Mouse (Mus musculus) thymus, adult 2 months (tissue): Measurements from ENCODE around the gene Car14. TPM values are rescaled to one million over a fixed set of nuclear protein-coding genes. Genes with fewer than 3 reads are reported as not detected.

Experiments
- DNase-seq: peaks from one replicate; pipeline ENCODE4 v3.0.0; 2021
- H3K27ac ChIP-seq: fragments of 200-500 bp; 2 replicates; pipeline ENCODE4 v1.5.1; 2012; ENCODE audit warnings: low read length, control low read depth; ENCODE audit not compliant: control insufficient read depth, insufficient read depth
- H3K27me3 ChIP-seq: fragments of 200-500 bp; 2 replicates; pipeline ENCODE4 v1.6.1; 2012; ENCODE audit warnings: mild to moderate bottlenecking, low read length, moderate library complexity, mixed read lengths; ENCODE audit not compliant: control insufficient read depth, insufficient read depth
- H3K36me3 ChIP-seq: fragments of 200-500 bp; 2 replicates; pipeline ENCODE4 v1.6.1; 2012; ENCODE audit warnings: mild to moderate bottlenecking, low read length, moderate library complexity; ENCODE audit not compliant: control insufficient read depth, insufficient read depth
- H3K4me1 ChIP-seq: fragments of 200-500 bp; replicated peaks from 2 replicates; pipeline ENCODE4 v1.6.1; 2012; ENCODE audit warnings: low read length; ENCODE audit not compliant: control insufficient read depth, insufficient read depth
- H3K4me3 ChIP-seq: fragments of 200-500 bp; 2 replicates; pipeline ENCODE4 v1.5.1; 2012; ENCODE audit warnings: mild to moderate bottlenecking, low read length, control low read depth, moderate library complexity; ENCODE audit not compliant: control insufficient read depth, insufficient read depth
- CTCF ChIP-seq: fragments of 200-500 bp; IDR thresholded peaks from 2 replicates; pipeline ENCODE4 v1.5.1; 2012; ENCODE audit warnings: mild to moderate bottlenecking, control low read depth, low read length, moderate library complexity, borderline replicate concordance; ENCODE audit not compliant: control insufficient read depth, poor library complexity, insufficient read depth; ENCODE audit errors: extremely low read depth
- POLR2A ChIP-seq: fragments of 200-500 bp; IDR thresholded peaks from 2 replicates; pipeline ENCODE4 v1.6.1; 2012; ENCODE audit warnings: mild to moderate bottlenecking, low read length, control low read depth, moderate library complexity; ENCODE audit not compliant: control insufficient read depth, poor library complexity, insufficient read depth; ENCODE audit errors: extremely low read depth
- WGBS: fragments of 180-500 bp; shearing (Covaris S2); methylation state at CpG from one replicate; pipeline ENCODE4 v1.1.7; 2018; 5-methylcytosine and 5-hydroxymethylcytosine counted together
- polyA plus RNA-seq: library from polyadenylated mRNA; depleted of rRNA; stranded (reverse); fragments of >200 nt; gene quantifications from 2 replicates; pipeline ENCODE4 v1.2.3, GENCODE M21; 2012

Gene Car14
- polyA plus RNA-seq, 1 experiment: 13.0 TPM

- H3K27me3 ChIP-seq: no peaks in the 10 kb centered on the region
- TF ChIP-seq POLR2A (no peak), CTCF (no peak)
- H3K36me3 ChIP-seq: no peaks in the 10 kb centered on the region
- DNase-seq: no peak
- H3K4me1 ChIP-seq: peaks cover 6% of the 10 kb centered on the region
- H3K27ac ChIP-seq: no peak overlapping the region
- H3K4me3 ChIP-seq: no peak overlapping the region
- WGBS: 97% methylated on average over 4 of the region's 4 CpGs
These were observed 10.2 kb upstream of the Car14 start for GRCm38 (mm10) chr3:95914706-95915105.

- Histone ChIP-seq H3K27me3 (peaks cover 18% of the 10 kb centered on the region), H3K36me3 (no peaks in the 10 kb centered on the region), H3K27ac (no peak overlapping the region), H3K4me1 (peaks cover 22% of the 10 kb centered on the region), H3K4me3 (no peak overlapping the region)
- TF ChIP-seq POLR2A: no peak
- TF ChIP-seq CTCF: no peak
- DNase-seq: no peak
- 68% methylated on average over 4 of the region's 4 CpGs for WGBS
These were observed 3.1 kb upstream of the Car14 start for GRCm38 (mm10) chr3:95907613-95908012.

GRCm38 (mm10) chr3:95906860-95907259, 2.4 kb upstream of the Car14 start:
- TF ChIP-seq POLR2A (no peak), CTCF (peak; percentile 85)
- Histone ChIP-seq H3K36me3 (no peaks in the 10 kb centered on the region), H3K27ac (no peak overlapping the region), H3K27me3 (peaks cover 18% of the 10 kb centered on the region), H3K4me3 (peak overlapping the region; percentile 15; the same call in 1 of the 2 replicates), H3K4me1 (peaks cover 22% of the 10 kb centered on the region)
- 2% methylated on average over 12 of the region's 12 CpGs for WGBS
- DNase-seq: peak; percentile 80

GRCm38 (mm10) chr3:95905940-95906492, 1.5 kb upstream of the Car14 start:
- 4% methylated on average over 12 of the region's 12 CpGs for WGBS
- H3K27ac ChIP-seq: no peak overlapping the region
- H3K36me3 ChIP-seq: no peaks in the 10 kb centered on the region
- H3K4me3 ChIP-seq: no peak overlapping the region
- DNase-seq: peak; percentile 56
- TF ChIP-seq POLR2A: no peak
- no peak for TF ChIP-seq CTCF
- H3K4me1 ChIP-seq: peaks cover 22% of the 10 kb centered on the region
- H3K27me3 ChIP-seq: peaks cover 18% of the 10 kb centered on the region

GRCm38 (mm10) chr3:95905146-95905939, 852 bp upstream of the Car14 start:
- H3K27ac ChIP-seq: no peak overlapping the region
- H3K27me3 ChIP-seq: peaks cover 18% of the 10 kb centered on the region
- 0 out of 2 replicates have a peak overlapping the region, but pooled peaks have one; percentile 14 for H3K4me3 ChIP-seq
- DNase-seq: peak; percentile 48
- peaks cover 17% of the 10 kb centered on the region for H3K4me1 ChIP-seq
- 4% methylated on average over 18 of the region's 18 CpGs for WGBS
- TF ChIP-seq CTCF (no peak), POLR2A (no peak)
- no peaks in the 10 kb centered on the region for H3K36me3 ChIP-seq

- TF ChIP-seq CTCF: no peak
- TF ChIP-seq POLR2A: no peak
- Histone ChIP-seq H3K36me3 (no peaks in the 10 kb centered on the region), H3K27ac (no peak overlapping the region), H3K4me3 (no peak overlapping the region), H3K4me1 (peaks cover 16% of the 10 kb centered on the region), H3K27me3 (peaks cover 18% of the 10 kb centered on the region)
- 31% methylated on average over 15 of the region's 15 CpGs for WGBS
- DNase-seq: no peak
These were observed 563 bp downstream of the Car14 start for GRCm38 (mm10) chr3:95903753-95904502.
